Mouse (Mus musculus) hindbrain, embryonic 14.5 days (tissue): Measurements from ENCODE around the gene Gabpb1. TPM values are rescaled to one million over a fixed set of nuclear protein-coding genes. Genes with fewer than 3 reads are reported as not detected.

Experiments
- ATAC-seq: fragments of 200-750 bp; cut with Nextera tagmentation; 2 replicates; pipeline ENCODE4 v1.8.0; 2017; ENCODE audit warnings: moderate number of reproducible peaks, mild to moderate bottlenecking, moderate TSS enrichment, moderate library complexity; ENCODE audit not compliant: low FRiP score
- DNase-seq: peaks from one replicate; pipeline ENCODE4 v3.0.0-alpha.2; 2015; ENCODE audit warnings: low spot score
- H3K27ac ChIP-seq: fragments of 300-500 bp; sonication (generic); 2 replicates; pipeline ENCODE4 v1.5.1; 2014; ENCODE audit warnings: mild to moderate bottlenecking, moderate library complexity
- H3K27me3 ChIP-seq: fragments of 300-500 bp; sonication (generic); 2 replicates; pipeline ENCODE4 v1.6.1; 2014; ENCODE audit warnings: mild to moderate bottlenecking, low read length, mixed read lengths; ENCODE audit not compliant: control insufficient read depth, insufficient read depth
- H3K36me3 ChIP-seq: fragments of 300-500 bp; sonication (generic); replicated peaks from 2 replicates; pipeline ENCODE4 v1.6.1; 2014; ENCODE audit not compliant: control insufficient read depth, insufficient read depth
- H3K4me1 ChIP-seq: fragments of 300-500 bp; sonication (generic); replicated peaks from 2 replicates; pipeline ENCODE4 v1.6.1; 2014; ENCODE audit warnings: antibody characterized with exemption, low read length, mixed read lengths; ENCODE audit not compliant: control insufficient read depth, insufficient read depth
- H3K4me2 ChIP-seq: fragments of 300-500 bp; sonication (generic); replicated peaks from 2 replicates; pipeline ENCODE4 v1.6.1; 2014; ENCODE audit warnings: mild to moderate bottlenecking, moderate library complexity
- H3K4me3 ChIP-seq: fragments of 300-500 bp; sonication (generic); replicated peaks from 2 replicates; pipeline ENCODE4 v1.5.1; 2014; ENCODE audit warnings: mild to moderate bottlenecking, low read length
- H3K9ac ChIP-seq: fragments of 300-500 bp; sonication (generic); 2 replicates; pipeline ENCODE4 v1.6.1; 2014
- H3K9me3 ChIP-seq: fragments of 300-500 bp; sonication (generic); 2 replicates; pipeline ENCODE4 v1.6.1; 2016; ENCODE audit warnings: low read length; ENCODE audit not compliant: control insufficient read depth
- WGBS: fragments of 180-500 bp; shearing (Covaris S2); extraction: QIAGEN DNeasy Blood & Tissue Kit; methylation state at CpG from one replicate; pipeline ENCODE4 v1.1.7; 2014; 5-methylcytosine and 5-hydroxymethylcytosine counted together
- polyA plus RNA-seq: library from polyadenylated mRNA; unstranded; fragments of >200 nt; fragmentation: Nextera tagmentation; extraction: Ambion mirVana; gene quantifications from 2 replicates; pipeline ENCODE4 v1.2.1, GENCODE M21; 2014

The Gabpb1 gene
- polyA plus RNA-seq, 1 experiment from 2014 or later = 41.7 TPM

DNA sequence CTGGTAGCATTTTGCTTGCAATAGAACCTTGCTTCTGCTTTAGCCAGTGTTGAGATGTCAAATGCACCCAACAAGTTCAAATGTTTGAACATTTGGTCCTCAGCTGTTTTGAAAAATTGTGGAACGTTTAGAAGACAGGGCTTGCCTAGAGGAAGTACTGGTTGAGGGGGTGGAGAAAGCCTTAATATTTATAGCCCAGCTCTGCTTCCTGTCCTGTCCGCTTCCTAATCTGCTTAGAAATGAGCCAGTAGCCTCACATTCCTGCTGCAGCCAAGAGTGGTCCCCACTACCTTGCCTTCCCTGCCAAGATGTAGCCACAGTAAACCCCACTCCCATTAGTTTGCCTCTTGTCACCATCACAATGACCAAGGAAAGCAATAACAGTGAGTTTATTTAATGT lies 6.2 kb upstream of the Gabpb1 start:
- DNase-seq (no peak), ATAC-seq (no peak)
- H3K4me2 ChIP-seq = no peak overlapping the region
- no peak overlapping the region for H3K27ac ChIP-seq
- 87% methylated on average over 2 of the region's 2 CpGs for WGBS
- H3K9me3 ChIP-seq = 0 out of 2 replicates have a peak, but pooled peaks cover 5% of the 10 kb centered on the region
- H3K4me1 ChIP-seq = 0 out of 2 replicates have a peak, but pooled peaks cover 1% of the 10 kb centered on the region
- H3K27me3 ChIP-seq = no peaks in the 10 kb centered on the region
- peaks cover 5% of the 10 kb centered on the region; the same call in 1 of the 2 replicates for H3K36me3 ChIP-seq
- no peak overlapping the region for H3K4me3 ChIP-seq
- no peak overlapping the region for H3K9ac ChIP-seq

DNA sequence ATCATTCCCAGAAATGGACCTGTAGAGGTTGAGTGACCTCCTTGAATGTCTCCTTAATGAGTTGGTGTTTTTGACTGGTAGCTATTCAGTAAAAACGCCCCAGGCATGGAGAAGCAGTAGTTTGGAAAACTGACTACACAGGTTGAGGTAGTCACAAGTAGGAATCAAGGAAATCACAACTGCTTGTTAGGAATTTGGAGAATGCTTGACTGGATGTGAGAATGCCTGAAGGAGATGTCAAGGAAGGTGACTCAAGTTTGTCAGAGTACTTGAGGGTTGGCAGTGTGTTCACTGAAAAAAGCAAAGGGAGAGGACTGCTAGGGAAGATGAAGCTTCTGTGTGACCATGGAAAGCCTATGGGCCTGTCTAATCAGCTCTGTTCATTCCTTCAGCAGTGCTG lies 1.2 kb upstream of the Gabpb1 start:
- H3K27me3 ChIP-seq = no peaks in the 10 kb centered on the region
- peak overlapping the region; percentile 72; the same call in 1 of the 2 replicates for H3K4me2 ChIP-seq
- H3K36me3 ChIP-seq = peaks cover 4% of the 10 kb centered on the region; the same call in 1 of the 2 replicates
- ATAC-seq (no peak), DNase-seq (no peak)
- no peak overlapping the region for H3K27ac ChIP-seq
- 0 out of 2 replicates have a peak, but pooled peaks cover 5% of the 10 kb centered on the region for H3K9me3 ChIP-seq
- H3K4me3 ChIP-seq = no peak overlapping the region
- H3K9ac ChIP-seq = no peak overlapping the region
- WGBS = 98% methylated on average over 1 of the region's 1 CpGs
- peaks cover 32% of the 10 kb centered on the region for H3K4me1 ChIP-seq

DNA sequence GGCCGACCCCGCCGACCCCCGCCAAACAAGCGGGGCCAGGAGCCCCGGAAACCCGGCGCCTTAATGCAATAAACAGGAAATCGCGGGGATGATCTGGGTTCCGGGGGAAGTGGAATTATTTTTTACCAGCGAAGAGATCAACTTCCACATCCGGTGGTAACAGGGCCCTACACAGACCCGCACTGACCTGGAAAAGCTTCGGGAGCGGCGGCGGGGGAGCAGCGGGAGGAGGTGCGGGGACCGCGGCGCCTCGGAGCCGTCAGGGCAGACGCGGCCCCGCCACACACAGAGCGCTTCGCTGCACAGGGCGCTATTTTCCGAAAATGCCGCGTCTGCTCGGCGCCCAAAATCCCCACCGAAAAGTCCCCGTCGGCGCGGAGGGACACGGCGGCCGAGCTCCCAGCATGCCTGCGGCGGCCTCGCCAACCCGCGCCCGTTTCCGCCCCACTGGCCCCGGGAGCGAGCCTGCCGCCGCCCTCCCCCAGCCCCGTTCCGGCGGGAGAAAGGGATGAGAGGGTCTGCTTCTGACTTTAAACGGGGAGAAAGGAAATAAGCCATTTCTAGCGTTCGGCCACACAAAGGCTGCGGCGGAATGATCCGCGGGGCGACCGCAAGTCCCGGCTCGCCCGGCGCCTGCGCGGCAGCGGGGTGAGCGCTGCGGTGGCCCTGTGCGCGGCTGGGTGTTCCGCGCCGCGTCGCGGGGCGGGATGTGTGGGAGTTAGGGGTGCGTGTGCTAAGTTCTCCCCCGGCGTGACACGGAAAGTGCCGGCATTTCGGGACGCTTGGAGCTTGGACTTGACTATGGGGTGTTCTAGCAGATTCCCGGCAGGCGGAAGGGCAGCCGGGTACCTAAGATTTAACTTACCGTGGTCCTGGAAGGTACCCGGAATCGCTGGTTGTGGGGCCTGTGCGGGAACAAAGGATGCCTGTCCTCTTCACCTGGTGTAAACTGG lies 692 bp downstream of the Gabpb1 start:
- ATAC-seq = peak; percentile 92

DNA sequence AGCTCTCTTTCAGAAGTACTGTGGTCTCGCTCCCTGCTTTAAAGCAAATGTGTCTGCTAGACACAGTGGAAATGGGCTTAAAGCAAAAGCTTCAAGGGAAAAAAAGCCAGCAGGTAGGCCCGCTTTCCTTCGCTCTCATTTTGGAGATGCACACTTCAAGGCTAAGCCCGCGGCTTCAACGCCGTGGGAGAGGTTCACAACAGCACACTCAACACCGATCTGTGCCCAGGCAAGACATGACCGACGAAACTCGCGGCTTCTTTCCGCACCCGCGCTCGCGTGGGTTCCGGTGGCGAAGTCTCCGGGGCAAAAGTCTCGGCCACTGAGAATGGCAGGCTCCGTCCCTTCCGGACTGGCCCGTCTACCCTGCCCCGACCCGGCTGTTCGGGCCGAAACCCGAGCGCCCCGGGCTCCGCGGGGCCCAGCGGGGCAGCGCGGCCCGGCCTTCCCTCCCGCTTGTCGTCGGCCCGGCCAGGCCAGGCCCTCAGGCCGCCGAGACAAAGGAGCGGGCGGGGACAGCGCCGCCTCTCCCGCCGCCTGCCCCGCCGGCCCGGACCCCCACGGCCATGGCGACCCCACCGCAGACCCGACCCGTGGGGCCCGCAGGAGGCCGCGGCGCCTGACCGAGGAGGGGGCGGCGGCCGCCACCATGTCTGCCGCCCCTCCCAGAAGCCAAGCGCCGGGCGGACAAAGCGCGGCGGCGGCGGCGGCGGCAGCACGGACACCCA lies 1.5 kb downstream of the Gabpb1 start:
- no peaks in the 10 kb centered on the region for H3K27me3 ChIP-seq
- H3K36me3 ChIP-seq = no peaks in the 10 kb centered on the region
- H3K27ac ChIP-seq = peak overlapping the region; percentile 100
- DNase-seq (peak; percentile 45), ATAC-seq (peak; percentile 75)
- peak overlapping the region; percentile 99 for H3K9ac ChIP-seq
- under 1% methylated on average over 62 of the region's 77 CpGs for WGBS
- no peaks in the 10 kb centered on the region for H3K9me3 ChIP-seq
- H3K4me3 ChIP-seq = peak overlapping the region; percentile 96
- H3K4me2 ChIP-seq = peak overlapping the region; percentile 72
- peaks cover 39% of the 10 kb centered on the region for H3K4me1 ChIP-seq

More for the DNA sequence above, 692 bp downstream of the Gabpb1 start:
- 0 out of 2 replicates have a peak, but pooled peaks cover 2% of the 10 kb centered on the region for H3K9me3 ChIP-seq
- under 1% methylated on average over 98 of the region's 99 CpGs for WGBS
- H3K27ac ChIP-seq = peak overlapping the region; percentile 100
- peaks cover 39% of the 10 kb centered on the region for H3K4me1 ChIP-seq
- peak; percentile 84 for DNase-seq
- H3K4me3 ChIP-seq = peak overlapping the region; percentile 96
- no peaks in the 10 kb centered on the region for H3K36me3 ChIP-seq
- peak overlapping the region; percentile 99 for H3K9ac ChIP-seq
- H3K27me3 ChIP-seq = no peaks in the 10 kb centered on the region
- peak overlapping the region; percentile 72 for H3K4me2 ChIP-seq

DNA sequence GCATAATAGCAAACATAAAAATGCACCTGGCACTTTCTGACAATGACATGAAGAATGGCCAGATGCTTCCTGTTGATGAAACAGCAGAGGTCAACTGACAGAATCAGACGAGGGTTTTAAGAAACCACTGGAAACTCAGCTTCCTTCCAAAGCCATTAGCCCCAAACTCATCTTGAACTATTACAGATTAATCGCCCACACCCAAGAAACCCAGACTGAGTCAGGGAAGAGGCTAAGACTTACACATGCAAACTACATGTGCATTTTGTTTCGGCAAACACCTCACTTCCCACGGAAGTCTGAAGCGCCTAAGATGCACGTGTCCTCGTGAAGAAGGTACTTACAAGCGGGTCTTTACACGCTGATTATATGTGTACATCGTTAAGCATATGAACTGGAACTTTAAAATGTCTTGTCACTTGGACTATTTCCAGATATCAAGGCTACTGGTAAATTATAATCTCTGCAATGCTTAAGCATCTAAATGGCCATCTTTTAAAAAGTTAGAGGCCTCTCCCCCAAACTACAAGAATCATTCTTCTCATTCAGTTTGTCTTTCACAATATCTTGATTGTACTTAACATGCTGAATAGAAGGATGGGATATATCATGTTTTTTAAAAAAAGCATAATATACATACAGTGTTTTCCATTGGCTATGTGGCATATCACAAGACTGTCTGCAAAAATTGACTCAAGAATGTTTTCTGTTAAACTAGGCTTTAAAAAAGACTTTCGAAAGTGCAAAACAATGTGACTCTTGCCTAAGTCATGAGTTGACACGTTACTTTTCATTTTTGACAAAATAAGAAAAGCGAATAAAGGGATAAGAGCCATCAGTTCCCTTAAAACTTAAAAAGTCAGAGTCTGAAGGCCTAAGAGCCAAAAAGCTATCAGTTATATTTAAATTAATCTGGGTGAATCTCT lies 2.6 kb downstream of the Gabpb1 start:
- ATAC-seq (no peak), DNase-seq (no peak)
- Histone ChIP-seq H3K9ac (peak overlapping the region; percentile 99), H3K4me2 (peak overlapping the region; percentile 72), H3K4me3 (peak overlapping the region; percentile 96), H3K27me3 (no peaks in the 10 kb centered on the region), H3K36me3 (no peaks in the 10 kb centered on the region), H3K9me3 (no peaks in the 10 kb centered on the region), H3K27ac (0 out of 2 replicates have a peak overlapping the region, but pooled peaks have one; percentile 100), H3K4me1 (peaks cover 39% of the 10 kb centered on the region)
- WGBS = 73% methylated on average over 13 of the region's 13 CpGs

GRCm38 (mm10) chr2:126668621-126669252 lies 7.4 kb downstream of the Gabpb1 start:
- 97% methylated on average over 5 of the region's 5 CpGs for WGBS
- H3K9ac ChIP-seq = no peak overlapping the region

DNA sequence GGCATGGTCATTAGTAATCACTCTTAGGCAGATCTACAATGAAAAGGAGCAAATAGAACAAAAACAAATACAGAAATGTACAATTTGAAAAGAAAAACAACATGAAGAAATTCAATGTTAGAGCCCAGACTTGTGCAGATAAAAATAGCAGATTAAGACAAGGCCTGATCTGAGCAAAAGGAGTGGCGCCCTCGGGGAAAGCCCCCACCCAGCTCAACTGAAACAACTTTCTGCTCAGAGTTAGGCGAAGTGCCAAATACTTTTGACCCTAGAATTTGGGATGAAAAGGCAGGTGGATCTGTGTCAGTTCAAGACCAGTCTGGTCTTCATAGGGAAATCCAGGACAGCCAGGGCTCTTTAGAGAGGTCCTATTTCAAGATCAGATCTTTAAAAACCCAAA lies 10.2 kb downstream of the Gabpb1 start:
- H3K27ac ChIP-seq = no peak overlapping the region
- DNase-seq = no peak
- H3K9me3 ChIP-seq = no peaks in the 10 kb centered on the region
- no peak overlapping the region for H3K9ac ChIP-seq
- H3K4me3 ChIP-seq = no peak overlapping the region
- H3K4me1 ChIP-seq = no peaks in the 10 kb centered on the region
- no peaks in the 10 kb centered on the region for H3K36me3 ChIP-seq
- 94% methylated on average over 3 of the region's 3 CpGs for WGBS
- H3K4me2 ChIP-seq = no peak overlapping the region
- no peaks in the 10 kb centered on the region for H3K27me3 ChIP-seq
- no peak for ATAC-seq

More at GRCm38 (mm10) chr2:126668621-126669252, 7.4 kb downstream of the Gabpb1 start:
- ATAC-seq (no peak), DNase-seq (no peak)
- Histone ChIP-seq H3K4me1 (peaks cover 20% of the 10 kb centered on the region), H3K4me2 (no peak overlapping the region), H3K27me3 (no peaks in the 10 kb centered on the region), H3K27ac (no peak overlapping the region), H3K36me3 (no peaks in the 10 kb centered on the region), H3K9me3 (no peaks in the 10 kb centered on the region), H3K4me3 (no peak overlapping the region)

GRCm38 (mm10) chr2:126663481-126663880 lies 12.7 kb downstream of the Gabpb1 start:
- Histone ChIP-seq H3K4me1 (no peaks in the 10 kb centered on the region), H3K9me3 (no peaks in the 10 kb centered on the region), H3K4me3 (no peak overlapping the region), H3K27ac (no peak overlapping the region), H3K4me2 (no peak overlapping the region), H3K9ac (no peak overlapping the region), H3K36me3 (no peaks in the 10 kb centered on the region), H3K27me3 (no peaks in the 10 kb centered on the region)
- WGBS = 63% methylated on average over 4 of the region's 4 CpGs
- DNase-seq = peak; percentile 49
- ATAC-seq = no peak
